In genomic region chr8:94953624-94954367, GRCm38 (mm10) we compare ENCODE assay signal across 17 mouse cellular contexts. TPM values are rescaled to one million over a fixed set of nuclear protein-coding genes. Genes with fewer than 3 reads are reported as not detected.
DNase-seq lines count a peak whose midpoint lies in the region; ATAC-seq and TF ChIP-seq lines count a peak whose summit lies in the region.
"Had no signal": no experiment of that assay in that cellular context is flagged by ENCODE, and none has a peak within 500 bp of the region (broad histone marks: within the 10 kb centered on the region; RNA-seq: fewer than 3 reads in every experiment).

No protein-coding gene starts in this region.

- H3K27ac ChIP-seq in heart, embryonic 15.5 days, result peak overlapping the region; percentile 76
- H3K27ac ChIP-seq in liver, embryonic 16.5 days (ENCODE audit: low read length), result peak overlapping the region; percentile 2
- H3K27ac ChIP-seq in midbrain, postnatal 0 days (ENCODE audit: low read depth, low read length), result no peak overlapping the region
- no peak overlapping the region for H3K27ac ChIP-seq in kidney, embryonic 14.5 days (ENCODE audit: low read depth, low read length)
- H3K27ac ChIP-seq: embryonic facial prominence, embryonic 13.5 days; limb, embryonic 15.5 days; neural tube, embryonic 15.5 days had no signal

- H3K4me1 ChIP-seq in heart, embryonic 15.5 days (replicated peaks), result peaks cover 27% of the 10 kb centered on the region
- peaks cover 24% of the 10 kb centered on the region for H3K4me1 ChIP-seq in liver, embryonic 16.5 days (ENCODE audit: control insufficient read depth, low read depth, low read length)
- H3K4me1 ChIP-seq in midbrain, postnatal 0 days (ENCODE audit: insufficient read depth, low read length), result no peaks in the 10 kb centered on the region
- H3K4me1 ChIP-seq in kidney, embryonic 14.5 days (ENCODE audit: control insufficient read depth, insufficient read depth, low read length), result peaks cover 9% of the 10 kb centered on the region; the same call in 1 of the 2 replicates
- H3K4me1 ChIP-seq: embryonic facial prominence, embryonic 13.5 days had no signal

- no peaks in the 10 kb centered on the region for H3K27me3 ChIP-seq in heart, embryonic 15.5 days
- no peaks in the 10 kb centered on the region for H3K27me3 ChIP-seq in liver, embryonic 16.5 days (ENCODE audit: control insufficient read depth, insufficient read depth, low read depth, low read length)
- H3K27me3 ChIP-seq in midbrain, postnatal 0 days (ENCODE audit: insufficient read depth, low read length), result no peaks in the 10 kb centered on the region
- no peaks in the 10 kb centered on the region for H3K27me3 ChIP-seq in kidney, embryonic 14.5 days (ENCODE audit: control insufficient read depth, insufficient read depth, low read length)
- H3K27me3 ChIP-seq: embryonic facial prominence, embryonic 13.5 days; limb, embryonic 15.5 days; neural tube, embryonic 15.5 days had no signal

- H3K4me2 ChIP-seq in heart, embryonic 15.5 days, result no peak overlapping the region
- no peak overlapping the region for H3K4me2 ChIP-seq in liver, embryonic 16.5 days (ENCODE audit: low read depth, low read length)
- no peak overlapping the region for H3K4me2 ChIP-seq in midbrain, postnatal 0 days (ENCODE audit: low read depth, low read length, poor library complexity, severe bottlenecking)
- no peak overlapping the region for H3K4me2 ChIP-seq in kidney, embryonic 14.5 days (replicated peaks; ENCODE audit: low read depth, low read length)
- H3K4me2 ChIP-seq: embryonic facial prominence, embryonic 13.5 days; limb, embryonic 15.5 days; neural tube, embryonic 15.5 days had no signal

- H3K9ac ChIP-seq in heart, embryonic 15.5 days, result no peak overlapping the region
- no peak overlapping the region; the same call in 1 of the 2 replicates for H3K9ac ChIP-seq in liver, embryonic 16.5 days (ENCODE audit: low read depth, low read length)
- no peak overlapping the region for H3K9ac ChIP-seq in midbrain, postnatal 0 days (replicated peaks; ENCODE audit: low read length, poor library complexity, severe bottlenecking)
- no peak overlapping the region for H3K9ac ChIP-seq in kidney, embryonic 14.5 days (ENCODE audit: low read depth, low read length)
- H3K9ac ChIP-seq: embryonic facial prominence, embryonic 13.5 days; limb, embryonic 15.5 days; neural tube, embryonic 15.5 days had no signal

- H3K36me3 ChIP-seq in heart, embryonic 15.5 days, result no peaks in the 10 kb centered on the region
- H3K36me3 ChIP-seq in liver, embryonic 16.5 days (ENCODE audit: control insufficient read depth, insufficient read depth), result no peaks in the 10 kb centered on the region
- no peaks in the 10 kb centered on the region for H3K36me3 ChIP-seq in midbrain, postnatal 0 days (ENCODE audit: insufficient read depth, low read length)
- no peaks in the 10 kb centered on the region for H3K36me3 ChIP-seq in kidney, embryonic 14.5 days (ENCODE audit: control insufficient read depth, insufficient read depth, low read length)
- H3K36me3 ChIP-seq: embryonic facial prominence, embryonic 13.5 days; limb, embryonic 15.5 days; neural tube, embryonic 15.5 days had no signal

- TF ChIP-seq CTCF in midbrain, postnatal 0 days (IDR thresholded peaks at IDR 0.05), result no peak

- no peak for DNase-seq in heart, postnatal 4 days
- peak; percentile 32 for DNase-seq in thymus, postnatal 25 days
- DNase-seq in thymus, adult 18-20 months, result no peak
- DNase-seq in midbrain, postnatal 0 days (ENCODE audit: low spot score), result no peak
- DNase-seq: adrenal gland, adult 8-10 months; B cell, adult 2 months; cerebellum, postnatal 25 days; gastrocnemius, postnatal 14 days had no signal

- no peak for ATAC-seq in heart, embryonic 15.5 days (replicated peaks; ENCODE audit: insufficient number of reproducible peaks, insufficient read depth, low FRiP score, low read depth)
- no peak; the same call in 1 of the 2 replicates for ATAC-seq in liver, embryonic 16.5 days (ENCODE audit: low read depth)
- no peak for ATAC-seq in granulocyte monocyte progenitor cell, adult 5-6 weeks (replicated peaks; ENCODE audit: poor library complexity, severe bottlenecking)
- no peak for ATAC-seq in midbrain, postnatal 0 days (ENCODE audit: low FRiP score)
- ATAC-seq in kidney, embryonic 14.5 days (ENCODE audit: low FRiP score, low TSS enrichment), result no peak

- 60% methylated on average over 7 of the region's 7 CpGs for WGBS in heart, embryonic 15.5 days
- WGBS in liver, embryonic 16.5 days (ENCODE audit: insufficient replicate concordance), result 33% methylated on average over 7 of the region's 7 CpGs
- 73% methylated on average over 7 of the region's 7 CpGs for WGBS in midbrain, postnatal 0 days
- 70% methylated on average over 7 of the region's 7 CpGs for WGBS in kidney, embryonic 14.5 days

- H3K4me3 ChIP-seq in heart, embryonic 15.5 days, result no peak overlapping the region
- no peak overlapping the region for H3K4me3 ChIP-seq in liver, embryonic 16.5 days (ENCODE audit: low read depth, low read length)
- H3K4me3 ChIP-seq in midbrain, postnatal 0 days (ENCODE audit: low read depth, low read length), result no peak overlapping the region
- no peak overlapping the region for H3K4me3 ChIP-seq in kidney, embryonic 14.5 days (ENCODE audit: low read length)
- H3K4me3 ChIP-seq: embryonic facial prominence, embryonic 13.5 days; limb, embryonic 15.5 days; neural tube, embryonic 15.5 days had no signal

- H3K9me3 ChIP-seq in heart, embryonic 15.5 days (replicated peaks), result no peaks in the 10 kb centered on the region
- no peaks in the 10 kb centered on the region for H3K9me3 ChIP-seq in liver, embryonic 16.5 days (replicated peaks; ENCODE audit: control insufficient read depth, low read length)
- no peaks in the 10 kb centered on the region for H3K9me3 ChIP-seq in midbrain, postnatal 0 days (ENCODE audit: low read length)
- no peaks in the 10 kb centered on the region for H3K9me3 ChIP-seq in kidney, embryonic 14.5 days (ENCODE audit: control insufficient read depth, low read length)
- H3K9me3 ChIP-seq: embryonic facial prominence, embryonic 13.5 days; limb, embryonic 15.5 days; neural tube, embryonic 15.5 days had no signal

RNA-seq across cellular contexts. Expression of gene Adgrg1, which starts 20.8 kb away (rescaled TPM):
- 4.6 and 21.3 TPM in 2 replicates for polyA plus RNA-seq in heart, embryonic 15.5 days (2015; fragmentation: Nextera tagmentation; extraction: Ambion mirVana)
- 10 to 100 TPM; 22.7 to 25.6 TPM for total RNA-seq in heart, postnatal 4 days (2021)
- 45.0 and 50.6 TPM in 2 replicates for polyA plus RNA-seq in liver, embryonic 16.5 days (2015; fragmentation: Nextera tagmentation; extraction: Ambion mirVana)
- total RNA-seq in granulocyte monocyte progenitor cell, adult 5-6 weeks (2014; fragmentation: Nextera tagmentation), result 115 and 208 TPM in 2 replicates
- 50.3 and 50.9 TPM in 2 replicates for total RNA-seq in granulocyte monocyte progenitor cell, adult 5-6 weeks (2017)
- 218 and 247 TPM in 2 replicates for total RNA-seq in midbrain, postnatal 0 days (2014; rRNA removed)
- polyA plus RNA-seq in midbrain, postnatal 0 days (2015; fragmentation: Nextera tagmentation; extraction: Ambion mirVana), result 114 and 125 TPM in 2 replicates
- 15.5 and 31.3 TPM in 2 replicates for polyA plus RNA-seq in kidney, embryonic 14.5 days (2014; fragmentation: Nextera tagmentation; extraction: Ambion mirVana)

RNA-seq across cellular contexts. Expression of gene Adgrg5, which starts 30.3 kb away (rescaled TPM):
- 0.25 and 1.2 TPM in 2 replicates for polyA plus RNA-seq in heart, embryonic 15.5 days (2015; fragmentation: Nextera tagmentation; extraction: Ambion mirVana)
- total RNA-seq in heart, postnatal 4 days (2021), result under 1 TPM; 0.12 to 0.50 TPM
- 0.37 and 0.39 TPM in 2 replicates for polyA plus RNA-seq in liver, embryonic 16.5 days (2015; fragmentation: Nextera tagmentation; extraction: Ambion mirVana)
- not detected in 2 replicates for total RNA-seq in granulocyte monocyte progenitor cell, adult 5-6 weeks (2014; fragmentation: Nextera tagmentation)
- not detected in 2 replicates for total RNA-seq in granulocyte monocyte progenitor cell, adult 5-6 weeks (2017)
- not detected in 2 replicates for total RNA-seq in midbrain, postnatal 0 days (2014; rRNA removed)
- polyA plus RNA-seq in midbrain, postnatal 0 days (2015; fragmentation: Nextera tagmentation; extraction: Ambion mirVana), result 0.17 and 0.21 TPM in 2 replicates
- polyA plus RNA-seq in kidney, embryonic 14.5 days (2014; fragmentation: Nextera tagmentation; extraction: Ambion mirVana), result not detected in 2 replicates
- total RNA-seq: gastrocnemius, postnatal 14 days; hematopoietic stem cell, adult 5-6 weeks had no signal
- polyA plus RNA-seq: forebrain, embryonic 14.5 days had no signal

RNA-seq across cellular contexts. Expression of gene Ccdc102a, which starts 35.9 kb away (rescaled TPM):
- polyA plus RNA-seq in heart, embryonic 15.5 days (2015; fragmentation: Nextera tagmentation; extraction: Ambion mirVana), result 18.6 and 25.1 TPM in 2 replicates
- total RNA-seq in heart, postnatal 4 days (2021), result 10 to 100 TPM; 18.1 to 19.4 TPM
- polyA plus RNA-seq in liver, embryonic 16.5 days (2015; fragmentation: Nextera tagmentation; extraction: Ambion mirVana), result 1.4 and 1.6 TPM in 2 replicates
- total RNA-seq in granulocyte monocyte progenitor cell, adult 5-6 weeks (2014; fragmentation: Nextera tagmentation), result not detected in 2 replicates
- total RNA-seq in granulocyte monocyte progenitor cell, adult 5-6 weeks (2017), result 0.34 and 1.5 TPM in 2 replicates
- total RNA-seq in midbrain, postnatal 0 days (2014; rRNA removed), result 5.4 and 6.1 TPM in 2 replicates
- polyA plus RNA-seq in midbrain, postnatal 0 days (2015; fragmentation: Nextera tagmentation; extraction: Ambion mirVana), result 3.6 and 3.7 TPM in 2 replicates
- polyA plus RNA-seq in kidney, embryonic 14.5 days (2014; fragmentation: Nextera tagmentation; extraction: Ambion mirVana), result 24.2 and 29.4 TPM in 2 replicates

Comparison
In these comparisons a context has a peak if more than half of its experiments do, and no peak if none do; other contexts are left out.
1. H3K27ac ChIP-seq: peak in heart, embryonic 15.5 days (single experiment) and liver, embryonic 16.5 days (single experiment); none in midbrain, postnatal 0 days (single experiment) and kidney, embryonic 14.5 days (single experiment).